Mouse (Mus musculus) MEL (cell line): ENCODE data around the gene Plpp4. TPM values are rescaled to one million over a fixed set of nuclear protein-coding genes. Genes with fewer than 3 reads are reported as not detected.

ENCODE experiments used
- DNase-seq: peaks from one replicate; pipeline ENCODE4 v3.0.0; 2011; ENCODE audit warnings: low read depth, low spot score
- H3K27ac ChIP-seq: 2 replicates; pipeline ENCODE4 v1.5.1; 2012; ENCODE audit warnings: low read depth, mild to moderate bottlenecking, control low read depth, low read length, moderate library complexity; ENCODE audit not compliant: control insufficient read depth
- H3K27me3 ChIP-seq, 2 experiments: fragments of 150-350 bp in 1 of 2; sonication (generic) in 1 of 2; 2 replicates each; pipeline ENCODE4 v1.6.1; 2012; ENCODE audit warnings: low read length in 2 of 2, mild to moderate bottlenecking in 2 of 2, improper control_type of control experiment in 1 of 2, moderate library complexity in 1 of 2; ENCODE audit not compliant: insufficient read depth in 2 of 2, control insufficient read depth in 1 of 2
- H3K36me3 ChIP-seq, 2 experiments: 2 replicates each; pipeline ENCODE4 v1.6.1; 2012 to 2014; ENCODE audit warnings: low read length in 2 of 2, improper control_type of control experiment in 1 of 2, inconsistent platforms in 1 of 2, mild to moderate bottlenecking in 1 of 2; ENCODE audit not compliant: insufficient read depth in 2 of 2, control insufficient read depth in 1 of 2
- H3K4me1 ChIP-seq, 2 experiments: fragments of 150-350 bp in 1 of 2; sonication (generic) in 1 of 2; 2 replicates each; pipeline ENCODE4 v1.6.1; 2012; ENCODE audit warnings: low read length in 2 of 2, improper control_type of control experiment in 1 of 2, mild to moderate bottlenecking in 1 of 2; ENCODE audit not compliant: insufficient read depth in 2 of 2, control insufficient read depth in 1 of 2
- H3K4me3 ChIP-seq, 2 experiments: fragments of 150-350 bp in 1 of 2; sonication (generic) in 1 of 2; 2 replicates each; pipeline ENCODE4 v1.5.1; 2012; ENCODE audit warnings: low read depth in 2 of 2, low read length in 2 of 2, mild to moderate bottlenecking in 2 of 2, moderate library complexity in 2 of 2, control low read depth in 1 of 2, improper control_type of control experiment in 1 of 2; ENCODE audit not compliant: control insufficient read depth in 1 of 2, insufficient read depth in 1 of 2
- H3K79me2 ChIP-seq: 2 replicates; pipeline ENCODE4 v1.6.1; 2012; ENCODE audit warnings: mild to moderate bottlenecking, low read length, moderate library complexity; ENCODE audit not compliant: control insufficient read depth, poor library complexity, insufficient read depth
- H3K9ac ChIP-seq: 2 replicates; pipeline ENCODE4 v1.6.1; 2012; ENCODE audit warnings: low read depth, mild to moderate bottlenecking, control low read depth, low read length, moderate library complexity; ENCODE audit not compliant: control insufficient read depth, poor library complexity, severe bottlenecking
- H3K9me3 ChIP-seq: fragments of 150-350 bp; sonication (generic); replicated peaks from 2 replicates; pipeline ENCODE4 v1.6.1; 2012; ENCODE audit warnings: mild to moderate bottlenecking, low read length, improper control_type of control experiment, moderate library complexity; ENCODE audit not compliant: insufficient read depth
- BHLHE40 ChIP-seq: IDR thresholded peaks from 2 replicates; pipeline ENCODE4 v1.6.1; 2012; ENCODE audit warnings: low read depth, mild to moderate bottlenecking, inconsistent platforms, low read length, improper control_type of control experiment, borderline replicate concordance
- CHD1 ChIP-seq: IDR thresholded peaks from 2 replicates; pipeline ENCODE4 v1.6.1; 2012; ENCODE audit warnings: low read depth, mild to moderate bottlenecking, inconsistent platforms, low read length, improper control_type of control experiment
- CHD2 ChIP-seq: IDR thresholded peaks from 2 replicates; pipeline ENCODE4 v1.6.1; 2011; ENCODE audit warnings: low read length, improper control_type of control experiment
- ELF1 ChIP-seq: IDR thresholded peaks from 2 replicates; pipeline ENCODE4 v1.6.1; 2014; ENCODE audit warnings: low read depth, mild to moderate bottlenecking, inconsistent platforms, low read length, improper control_type of control experiment, moderate library complexity
- ETS1 ChIP-seq: IDR thresholded peaks from 2 replicates; pipeline ENCODE4 v1.6.1; 2012; ENCODE audit warnings: low read depth, mild to moderate bottlenecking, inconsistent platforms, low read length, improper control_type of control experiment, moderate library complexity
- GATA1 ChIP-seq: IDR thresholded peaks from 2 replicates; pipeline ENCODE4 v1.6.1; 2011; ENCODE audit warnings: low read depth, low read length, improper control_type of control experiment
- HCFC1 ChIP-seq: IDR thresholded peaks from 2 replicates; pipeline ENCODE4 v1.6.1; 2012; ENCODE audit warnings: low read depth, mild to moderate bottlenecking, inconsistent platforms, low read length, improper control_type of control experiment, moderate library complexity
- KAT2A ChIP-seq: conservative IDR thresholded peaks from 2 replicates; pipeline ENCODE4 v1.6.1; 2012; ENCODE audit warnings: low read depth, low read length, improper control_type of control experiment, inconsistent platforms
- MAFK ChIP-seq: IDR thresholded peaks from 2 replicates; pipeline ENCODE4 v1.6.1; 2011; ENCODE audit warnings: low read depth, mild to moderate bottlenecking, low read length, improper control_type of control experiment, borderline replicate concordance
- MEF2A ChIP-seq: IDR thresholded peaks from 2 replicates; pipeline ENCODE4 v1.6.1; 2014; ENCODE audit warnings: low read depth, mild to moderate bottlenecking, inconsistent platforms, low read length, improper control_type of control experiment; ENCODE audit not compliant: poor library complexity, insufficient replicate concordance, severe bottlenecking; ENCODE audit errors: extremely low read depth
- MXI1 ChIP-seq: IDR thresholded peaks from 2 replicates; pipeline ENCODE4 v1.6.1; 2011; ENCODE audit warnings: mild to moderate bottlenecking, low read depth, low read length, improper control_type of control experiment
- MYC ChIP-seq: IDR thresholded peaks from 2 replicates; pipeline ENCODE4 v1.6.1; 2011; ENCODE audit warnings: low read depth, mild to moderate bottlenecking, low read length, improper control_type of control experiment, moderate library complexity
- NRF1 ChIP-seq: IDR thresholded peaks from 2 replicates; pipeline ENCODE4 v1.6.1; 2014; ENCODE audit warnings: low read depth, mild to moderate bottlenecking, inconsistent platforms, low read length, improper control_type of control experiment, moderate library complexity; ENCODE audit not compliant: poor library complexity, insufficient read depth, severe bottlenecking
- POLR2AphosphoS2 ChIP-seq: IDR thresholded peaks from 2 replicates; pipeline ENCODE4 v1.6.1; 2011; ENCODE audit warnings: low read length, improper control_type of control experiment
- POLR2AphosphoS5 ChIP-seq: IDR thresholded peaks from 2 replicates; pipeline ENCODE4 v1.6.1; 2012; ENCODE audit warnings: low read depth, borderline replicate concordance, mild to moderate bottlenecking, inconsistent platforms, low read length, moderate library complexity, mixed read lengths
- RAD21 ChIP-seq: IDR thresholded peaks from 2 replicates; pipeline ENCODE4 v1.6.1; 2011; ENCODE audit warnings: mild to moderate bottlenecking, low read depth, low read length, improper control_type of control experiment
- RCOR1 ChIP-seq: IDR thresholded peaks from 2 replicates; pipeline ENCODE4 v1.6.1; 2012; ENCODE audit warnings: low read depth, mild to moderate bottlenecking, inconsistent platforms, low read length, improper control_type of control experiment
- SIN3A ChIP-seq: IDR thresholded peaks from 2 replicates; pipeline ENCODE4 v1.6.1; 2012; ENCODE audit warnings: low read length, improper control_type of control experiment, inconsistent platforms
- TAL1 ChIP-seq: IDR thresholded peaks from 2 replicates; pipeline ENCODE4 v1.6.1; 2012; ENCODE audit warnings: mild to moderate bottlenecking, inconsistent platforms, low read length, moderate library complexity, mixed read lengths
- TCF12 ChIP-seq: IDR thresholded peaks from 2 replicates; pipeline ENCODE4 v1.6.1; 2014; ENCODE audit warnings: low read depth, mild to moderate bottlenecking, inconsistent platforms, low read length, improper control_type of control experiment, moderate library complexity
- USF1 ChIP-seq: IDR thresholded peaks from 2 replicates; pipeline ENCODE4 v1.6.1; 2014; ENCODE audit warnings: low read depth, mild to moderate bottlenecking, inconsistent platforms, low read length, improper control_type of control experiment, moderate library complexity
- USF2 ChIP-seq, 2 experiments: IDR thresholded peaks; 2 replicates each; pipeline ENCODE4 v1.6.1; 2011 to 2012; ENCODE audit warnings: improper control_type of control experiment in 2 of 2, low read length in 2 of 2, borderline replicate concordance in 1 of 2, inconsistent platforms in 1 of 2, low read depth in 1 of 2, mild to moderate bottlenecking in 1 of 2; ENCODE audit not compliant: insufficient read depth in 1 of 2
- ZKSCAN1 ChIP-seq: IDR thresholded peaks from 2 replicates; pipeline ENCODE4 v1.6.1; 2012; ENCODE audit warnings: low read depth, mild to moderate bottlenecking, inconsistent platforms, low read length, improper control_type of control experiment, moderate library complexity
- ZMIZ1 ChIP-seq: IDR thresholded peaks from 2 replicates; pipeline ENCODE4 v1.6.1; 2012; ENCODE audit warnings: low read depth, mild to moderate bottlenecking, inconsistent platforms, low read length, improper control_type of control experiment, moderate library complexity
- polyA plus RNA-seq, 2 experiments: library from polyadenylated mRNA; stranded (reverse) in 1 of 2; unstranded in 1 of 2; fragments of >175 nt in 1 of 2; fragments of >200 nt in 1 of 2; gene quantifications; 2 replicates each; pipeline versions ENCODE4 v1.2.1 to v1.2.4; 2012; ENCODE audit warnings: low replicate concordance in 2 of 2, low read depth in 1 of 2; ENCODE audit not compliant: insufficient read length in 2 of 2, insufficient read depth in 1 of 2, missing spikeins in 1 of 2
- total RNA-seq: library from RNA; depleted of rRNA; stranded (reverse); fragments of 300-350 nt; gene quantifications from 2 replicates; pipeline ENCODE4 v1.2.3, GENCODE M21; 2012

Gene Plpp4
- total and polyA plus RNA-seq, 3 experiments, result not detected

DNA sequence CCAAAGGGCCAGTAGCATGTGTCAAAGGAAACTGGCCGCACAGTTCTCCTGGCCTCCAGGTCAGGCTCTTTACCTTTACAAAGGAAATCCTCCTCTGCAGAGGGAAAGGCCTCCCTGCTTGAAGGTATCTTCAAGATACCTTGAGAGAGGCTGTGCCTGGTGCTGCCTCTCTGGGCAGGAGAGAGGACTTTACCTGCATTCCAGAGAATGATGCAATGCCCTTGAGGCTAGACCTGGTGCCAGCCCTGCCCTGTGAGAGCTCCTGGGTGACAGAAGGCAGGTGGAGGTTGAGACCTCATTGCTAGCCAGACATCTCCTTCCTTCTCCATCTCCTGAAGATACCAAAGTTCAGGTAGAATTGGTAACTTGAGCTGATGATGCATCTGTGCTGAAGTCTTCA lies 118.5 kb downstream of the Plpp4 start:
- Histone ChIP-seq H3K4me3 (no peak overlapping the region), H3K36me3 (no peaks in the 10 kb centered on the region)
- DNase-seq, result no peak

GRCm38 (mm10) chr7:129385149-129385548 lies 128.3 kb downstream of the Plpp4 start:
- Histone ChIP-seq H3K27ac (no peak overlapping the region), H3K36me3 (no peaks in the 10 kb centered on the region), H3K9me3 (no peaks in the 10 kb centered on the region), H3K4me3 (no peak overlapping the region), H3K4me1 (no peaks in the 10 kb centered on the region), H3K79me2 (no peaks in the 10 kb centered on the region), H3K27me3 (no peaks in the 10 kb centered on the region), H3K9ac (no peak overlapping the region)
- DNase-seq, result no peak
- no peak for TF ChIP-seq CHD2
- TF ChIP-seq POLR2AphosphoS2, result no peak
- TF ChIP-seq CHD1, result no peak
- TF ChIP-seq TAL1, result no peak
- no peak for TF ChIP-seq ZMIZ1
- TF ChIP-seq USF1, result no peak
- no peak for TF ChIP-seq KAT2A
- TF ChIP-seq RCOR1, result no peak
- TF ChIP-seq ELF1, result no peak
- TF ChIP-seq ETS1, result no peak
- TF ChIP-seq GATA1, result no peak
- TF ChIP-seq ZKSCAN1, result no peak
- TF ChIP-seq POLR2AphosphoS5, result no peak
- TF ChIP-seq MYC, result no peak
- no peak for TF ChIP-seq SIN3A
- no peak for TF ChIP-seq NRF1
- TF ChIP-seq RAD21, result no peak
- TF ChIP-seq USF2 (IDR thresholded peaks at IDR 0.05; ENCODE audit: borderline replicate concordance in 1 of 2, insufficient read depth in 1 of 2, low read depth in 1 of 2, low read length in 2 of 2), result no peak
- TF ChIP-seq TCF12, result no peak

More for the DNA sequence above, 118.5 kb downstream of the Plpp4 start:
- Histone ChIP-seq H3K9me3 (no peaks in the 10 kb centered on the region), H3K27me3 (no peaks in the 10 kb centered on the region), H3K79me2 (no peaks in the 10 kb centered on the region), H3K4me1 (no peaks in the 10 kb centered on the region), H3K27ac (no peak overlapping the region), H3K9ac (no peak overlapping the region)
- TF ChIP-seq HCFC1, result no peak
- TF ChIP-seq BHLHE40, result no peak
- TF ChIP-seq NRF1, result no peak
- no peak for TF ChIP-seq MAFK
- no peak for TF ChIP-seq GATA1
- no peak for TF ChIP-seq MEF2A
- no peak for TF ChIP-seq MXI1
